Mouse (Mus musculus): ENCODE measurements around the gene Arcn1.

DNA sequence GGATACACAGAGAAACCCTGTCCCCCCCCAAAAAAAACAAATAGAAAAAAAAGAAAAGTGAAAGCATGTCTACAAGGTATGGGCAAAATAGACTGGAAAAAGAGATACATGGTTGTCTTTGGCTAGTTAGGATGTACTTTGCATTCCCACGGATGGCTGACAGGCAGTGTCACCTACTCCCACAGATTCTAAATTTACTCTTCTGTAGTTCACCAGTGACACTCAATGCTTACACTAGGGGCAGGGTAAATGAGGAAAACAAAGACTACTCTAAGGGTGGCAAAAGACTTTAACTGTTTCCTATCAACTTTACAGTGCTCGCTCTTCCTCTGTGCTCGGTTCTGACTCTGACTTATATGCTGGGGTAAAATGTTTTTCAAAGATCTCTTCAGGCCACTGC lies 21.0 kb downstream of the Arcn1 start:
- TF ChIP-seq EP300 (optimal IDR thresholded peaks at IDR 0.05) (no peak), CTCF (IDR thresholded peaks at IDR 0.05; ENCODE audit: low read depth) (no peak)
